Mouse (Mus musculus) liver, embryonic 14.5 days (tissue): Measurements from ENCODE around the gene Sash1. TPM values are rescaled to one million over a fixed set of nuclear protein-coding genes. Genes with fewer than 3 reads are reported as not detected.

Experiments used
- ATAC-seq: fragments of 200-750 bp; cut with Nextera tagmentation; 2 replicates; pipeline ENCODE4 v1.8.0; 2017; ENCODE audit warnings: moderate number of reproducible peaks, mild to moderate bottlenecking, moderate library complexity; ENCODE audit not compliant: insufficient read depth
- DNase-seq, 3 experiments: peaks; one replicate each; pipeline ENCODE4 v3.0.0-alpha.2; 2012 to 2013; ENCODE audit warnings: low read depth in 3 of 3, low spot score in 3 of 3
- H3K27ac ChIP-seq: fragments of 300-500 bp; sonication (generic); 2 replicates; pipeline ENCODE4 v1.5.1; 2014; ENCODE audit warnings: moderate library complexity, mild to moderate bottlenecking, control low read depth, inconsistent platforms
- H3K27me3 ChIP-seq: fragments of 300-500 bp; sonication (generic); 2 replicates; pipeline ENCODE4 v1.6.1; 2014; ENCODE audit warnings: mild to moderate bottlenecking, low read length, moderate library complexity; ENCODE audit not compliant: control insufficient read depth, insufficient read depth
- H3K36me3 ChIP-seq: fragments of 300-500 bp; sonication (generic); replicated peaks from 2 replicates; pipeline ENCODE4 v1.6.1; 2014; ENCODE audit warnings: low read depth; ENCODE audit not compliant: control insufficient read depth, insufficient read depth
- H3K4me1 ChIP-seq, 2 experiments: fragments of 200-500 bp in 1 of 2; fragments of 300-500 bp in 1 of 2; sonication (generic) in 1 of 2; replicated peaks; 2 replicates each; pipeline ENCODE4 v1.6.1; 2012 to 2014; ENCODE audit warnings: antibody characterized with exemption in 1 of 2, inconsistent platforms in 1 of 2, low read length in 1 of 2; ENCODE audit not compliant: control insufficient read depth in 2 of 2, insufficient read depth in 2 of 2
- H3K4me2 ChIP-seq: fragments of 300-500 bp; sonication (generic); 2 replicates; pipeline ENCODE4 v1.6.1; 2014; ENCODE audit warnings: low read depth, mild to moderate bottlenecking, control low read depth, moderate library complexity
- H3K4me3 ChIP-seq, 2 experiments: fragments of 200-500 bp in 1 of 2; fragments of 300-500 bp in 1 of 2; sonication (generic) in 1 of 2; 2 replicates each; pipeline ENCODE4 v1.5.1; 2012 to 2014; ENCODE audit warnings: low read depth in 2 of 2, low read length in 2 of 2, mild to moderate bottlenecking in 2 of 2, control low read depth in 1 of 2, inconsistent platforms in 1 of 2, moderate library complexity in 1 of 2; ENCODE audit not compliant: insufficient read depth in 1 of 2
- H3K9ac ChIP-seq: fragments of 300-500 bp; sonication (generic); replicated peaks from 2 replicates; pipeline ENCODE4 v1.6.1; 2014; ENCODE audit warnings: mild to moderate bottlenecking, control low read depth, moderate library complexity
- H3K9me3 ChIP-seq: fragments of 300-500 bp; sonication (generic); 2 replicates; pipeline ENCODE4 v1.6.1; 2016; ENCODE audit warnings: low read length, mixed read lengths; ENCODE audit not compliant: control insufficient read depth
- CTCF ChIP-seq: IDR thresholded peaks from 2 replicates; pipeline ENCODE4 v1.5.1; 2016; ENCODE audit warnings: antibody characterized with exemption, low read depth, control low read depth
- EP300 ChIP-seq: IDR thresholded peaks from 2 replicates; pipeline ENCODE4 v1.6.1; 2016; ENCODE audit warnings: antibody characterized with exemption, low read depth
- WGBS: fragments of 180-500 bp; shearing (Covaris S2); extraction: QIAGEN DNeasy Blood & Tissue Kit; methylation state at CpG from one replicate; pipeline ENCODE4 v1.1.7; 2014; ENCODE audit not compliant: insufficient replicate concordance; 5-methylcytosine and 5-hydroxymethylcytosine counted together
- polyA plus RNA-seq, 2 experiments: library from polyadenylated mRNA; depleted of rRNA in 1 of 2; stranded (reverse) in 1 of 2; unstranded in 1 of 2; fragments of >200 nt; fragmentation: Nextera tagmentation in 1 of 2; extraction: Ambion mirVana in 1 of 2; gene quantifications; 2 replicates each; pipeline versions ENCODE4 v1.2.1 to v1.2.3; 2012 to 2014

Sash1 gene
- polyA plus RNA-seq, 2 experiments: 0.32 to 1.4 TPM

- Histone ChIP-seq H3K36me3 (no peaks in the 10 kb centered on the region), H3K4me2 (no peak overlapping the region), H3K4me1 (peaks cover 0 to 7% of the 10 kb centered on the region in 2 experiments; a peak in 1 of 4 replicates), H3K9me3 (no peaks in the 10 kb centered on the region), H3K9ac (no peak overlapping the region), H3K4me3 (no peak overlapping the region), H3K27ac (no peak overlapping the region), H3K27me3 (no peaks in the 10 kb centered on the region)
- no peak for ATAC-seq
- 67% methylated on average over 3 of the region's 3 CpGs for WGBS
- no peak for DNase-seq
- TF ChIP-seq CTCF (no peak), EP300 (no peak)
Measured at GRCm38 (mm10) chr10:8872788-8873187, 13.1 kb downstream of the Sash1 start.

DNA sequence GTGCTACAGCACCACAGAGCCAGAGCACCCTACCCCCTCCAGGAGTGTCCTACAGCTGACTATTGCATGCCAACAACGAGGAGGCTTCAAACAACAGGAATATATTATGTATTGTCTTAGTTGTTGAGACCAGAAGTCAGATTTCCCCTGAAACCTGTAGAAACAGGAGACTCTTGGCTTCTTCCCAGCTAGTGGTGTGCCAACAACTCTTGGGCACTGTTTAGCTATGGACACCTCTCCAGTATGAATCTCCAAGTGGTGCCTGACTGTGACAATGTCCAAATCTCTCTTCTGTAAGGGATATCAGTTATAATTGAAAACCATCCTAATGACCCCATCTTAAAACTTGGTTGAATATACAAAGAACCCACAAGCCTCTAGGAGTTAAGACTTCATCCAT, 13.9 kb downstream of the Sash1 start:
- Histone ChIP-seq H3K27me3 (no peaks in the 10 kb centered on the region), H3K4me2 (no peak overlapping the region), H3K4me3 (no peak overlapping the region), H3K4me1 (peaks cover 0 to 7% of the 10 kb centered on the region in 2 experiments; a peak in 1 of 4 replicates), H3K36me3 (no peaks in the 10 kb centered on the region), H3K9ac (no peak overlapping the region), H3K27ac (no peak overlapping the region), H3K9me3 (no peaks in the 10 kb centered on the region)
- DNase-seq: no peak
- 43% methylated on average over 1 of the region's 1 CpGs for WGBS
- TF ChIP-seq EP300 (no peak), CTCF (no peak)
- no peak for ATAC-seq

- H3K36me3 ChIP-seq: no peaks in the 10 kb centered on the region
- no peak overlapping the region for H3K9ac ChIP-seq
- no peaks in the 10 kb centered on the region for H3K9me3 ChIP-seq
- ATAC-seq (no peak), DNase-seq (peak in 1 of 3 experiments; percentile 20)
- no peaks in the 10 kb centered on the region for H3K27me3 ChIP-seq
- TF ChIP-seq CTCF (no peak), EP300 (no peak)
- WGBS: 37% methylated on average over 3 of the region's 3 CpGs
- peaks cover 0 to 7% of the 10 kb centered on the region in 2 experiments; a peak in 1 of 4 replicates for H3K4me1 ChIP-seq
- H3K4me3 ChIP-seq: no peak overlapping the region
- no peak overlapping the region for H3K27ac ChIP-seq
- H3K4me2 ChIP-seq: no peak overlapping the region
Measured at GRCm38 (mm10) chr10:8870368-8870767, 15.5 kb downstream of the Sash1 start.

DNA sequence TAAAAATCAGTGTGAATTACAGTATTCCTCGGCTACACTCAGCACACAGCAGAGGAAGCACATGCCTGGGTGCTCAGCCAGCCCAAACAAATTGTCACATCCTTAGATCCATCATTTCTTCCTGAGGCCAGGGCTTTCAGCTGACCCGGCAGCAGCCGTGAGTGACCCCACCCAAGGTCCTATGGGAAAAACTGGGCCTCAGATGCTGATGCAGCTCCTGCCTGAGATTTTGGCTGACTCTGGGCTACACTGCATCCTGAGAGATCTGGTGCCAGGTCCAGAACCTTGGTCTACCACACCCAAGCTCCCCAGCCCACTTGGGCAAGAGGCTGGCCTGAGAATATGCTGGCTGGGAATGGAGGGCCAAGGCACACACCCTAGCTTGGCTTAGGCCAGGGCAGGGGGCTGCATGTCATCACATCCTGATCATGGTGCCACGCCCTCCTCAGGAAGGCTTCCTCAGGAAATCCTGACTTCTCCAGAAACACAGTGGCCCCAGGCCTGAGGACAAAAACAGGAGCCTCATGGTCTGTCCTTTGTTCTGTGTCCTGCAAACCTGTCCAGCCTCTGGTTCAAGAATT, 19.7 kb downstream of the Sash1 start:
- H3K4me1 ChIP-seq: no peaks in the 10 kb centered on the region
- H3K27ac ChIP-seq: no peak overlapping the region
- H3K9me3 ChIP-seq: no peaks in the 10 kb centered on the region
- H3K36me3 ChIP-seq: no peaks in the 10 kb centered on the region
- ATAC-seq: peak; percentile 51
- TF ChIP-seq CTCF: no peak
- TF ChIP-seq EP300: no peak
- H3K27me3 ChIP-seq: no peaks in the 10 kb centered on the region
- no peak overlapping the region for H3K4me3 ChIP-seq
- H3K4me2 ChIP-seq: no peak overlapping the region
- DNase-seq: no peak
- H3K9ac ChIP-seq: no peak overlapping the region
- WGBS: 50% methylated on average over 4 of the region's 4 CpGs

GRCm38 (mm10) chr10:8860655-8861054, 25.2 kb downstream of the Sash1 start:
- no peak overlapping the region for H3K9ac ChIP-seq
- no peak for ATAC-seq
- 64% methylated on average over 9 of the region's 9 CpGs for WGBS
- no peak overlapping the region for H3K4me2 ChIP-seq
- no peak overlapping the region for H3K27ac ChIP-seq
- H3K27me3 ChIP-seq: no peaks in the 10 kb centered on the region
- no peak for TF ChIP-seq EP300
- TF ChIP-seq CTCF: no peak
- DNase-seq: no peak
- H3K9me3 ChIP-seq: no peaks in the 10 kb centered on the region
- H3K36me3 ChIP-seq: no peaks in the 10 kb centered on the region
- H3K4me1 ChIP-seq: no peaks in the 10 kb centered on the region
- no peak overlapping the region for H3K4me3 ChIP-seq
